Mouse (Mus musculus) layer of hippocampus, adult 18-20 months (tissue): ENCODE measurements around the gene Fance. TPM values are rescaled to one million over a fixed set of nuclear protein-coding genes. Genes with fewer than 3 reads are reported as not detected.

Source experiments
- DNase-seq, 2 experiments: peaks; one replicate each; pipeline ENCODE4 v3.0.0; 2022; ENCODE audit warnings: low spot score in 2 of 2
- total RNA-seq, 2 experiments: library from RNA; stranded (reverse); gene quantifications; 2 replicates each; pipeline ENCODE4 v1.2.3; 2021

Fance gene
- total RNA-seq, 2 experiments from 2014 or later = 22.8 to 26.0 TPM

DNA sequence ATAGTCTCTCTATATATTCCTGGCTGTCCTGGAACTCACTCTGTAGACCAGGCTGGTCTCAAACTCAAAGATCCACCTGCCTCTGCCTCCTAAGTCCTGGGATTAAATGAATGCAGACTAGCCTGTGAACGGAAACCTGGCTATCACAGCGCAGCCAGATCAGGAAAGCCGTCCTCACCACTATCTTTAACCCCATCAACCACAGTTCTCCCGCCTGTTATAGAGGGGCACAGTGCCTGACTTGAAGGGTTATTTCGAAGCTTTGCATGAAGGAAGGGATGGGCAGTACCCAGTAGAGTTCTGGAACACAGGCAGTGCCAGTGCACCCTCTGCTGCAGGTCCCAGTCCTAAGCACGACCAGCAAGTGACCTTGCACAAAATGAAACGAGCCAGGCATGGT, 22.0 kb upstream of the Fance start:
- no peak for DNase-seq

GRCm38 (mm10) chr17:28293716-28294115, 19.6 kb upstream of the Fance start:
- DNase-seq = no peak

- no peak for DNase-seq
Observed at GRCm38 (mm10) chr17:28294449-28295333, 18.6 kb upstream of the Fance start.

GRCm38 (mm10) chr17:28298888-28299287, 14.4 kb upstream of the Fance start:
- no peak for DNase-seq

DNA sequence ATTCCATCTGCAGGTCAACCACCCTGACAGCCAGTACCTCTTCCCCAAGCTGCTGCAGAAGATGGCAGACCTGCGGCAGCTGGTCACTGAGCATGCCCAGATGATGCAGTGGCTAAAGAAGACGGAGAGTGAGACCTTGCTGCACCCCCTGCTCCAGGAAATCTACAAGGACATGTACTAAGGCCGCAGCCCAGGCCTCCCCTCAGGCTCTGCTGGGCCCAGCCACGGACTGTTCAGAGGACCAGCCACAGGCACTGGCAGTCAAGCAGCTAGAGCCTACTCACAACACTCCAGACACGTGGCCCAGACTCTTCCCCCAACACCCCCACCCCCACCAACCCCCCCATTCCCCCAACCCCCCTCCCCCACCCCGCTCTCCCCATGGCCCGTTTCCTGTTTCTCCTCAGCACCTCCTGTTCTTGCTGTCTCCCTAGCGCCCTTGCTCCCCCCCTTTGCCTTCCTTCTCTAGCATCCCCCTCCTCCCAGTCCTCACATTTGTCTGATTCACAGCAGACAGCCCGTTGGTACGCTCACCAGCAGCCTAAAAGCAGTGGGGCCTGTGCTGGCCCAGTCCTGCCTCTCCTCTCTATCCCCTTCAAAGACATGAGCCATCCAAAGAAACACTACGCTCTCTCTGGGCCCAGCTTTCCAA, 13.5 kb upstream of the Fance start:
- DNase-seq = no peak

DNA sequence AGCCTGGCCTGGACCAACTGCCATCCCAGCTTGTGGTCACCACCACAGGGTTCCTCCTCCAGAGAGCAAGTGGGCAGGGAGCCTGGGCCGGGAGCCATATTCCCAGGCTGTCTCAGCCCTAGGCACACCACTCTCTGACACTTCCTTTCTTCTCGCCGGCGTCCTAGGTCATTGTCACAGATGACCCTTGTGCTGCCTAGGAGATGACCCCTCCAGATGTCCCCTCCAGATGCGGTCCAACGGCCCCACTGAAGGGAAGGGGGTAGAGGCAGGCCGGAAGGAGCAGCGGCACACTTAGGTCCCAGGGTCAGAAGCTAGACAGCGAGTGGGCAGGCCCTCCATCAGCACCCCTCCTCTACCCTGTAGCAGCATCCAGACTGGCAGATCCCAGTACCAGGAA, 13.0 kb upstream of the Fance start:
- DNase-seq = no peak

DNA sequence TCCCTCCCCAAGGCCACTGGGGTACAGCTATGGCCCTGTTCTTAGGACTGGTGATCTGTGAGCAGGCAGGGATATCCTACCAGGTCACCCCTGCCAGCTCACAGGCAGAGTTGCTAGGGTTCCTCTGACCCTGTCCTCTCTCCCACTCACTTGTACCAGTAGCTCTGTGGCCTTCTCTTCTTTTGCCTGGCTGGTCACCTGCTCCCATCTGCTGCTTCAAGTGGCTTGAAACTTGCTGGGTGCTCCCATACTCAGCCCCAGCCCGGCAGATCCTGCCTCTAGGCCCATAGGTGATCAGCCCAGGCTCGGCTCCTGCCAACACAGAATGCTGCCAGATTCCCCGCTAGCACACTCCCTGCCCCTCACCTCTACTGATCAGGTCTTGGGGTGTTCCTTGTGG, 12.5 kb upstream of the Fance start:
- DNase-seq = no peak

- no peak for DNase-seq
Observed at GRCm38 (mm10) chr17:28305172-28305571, 8.1 kb upstream of the Fance start.

DNA sequence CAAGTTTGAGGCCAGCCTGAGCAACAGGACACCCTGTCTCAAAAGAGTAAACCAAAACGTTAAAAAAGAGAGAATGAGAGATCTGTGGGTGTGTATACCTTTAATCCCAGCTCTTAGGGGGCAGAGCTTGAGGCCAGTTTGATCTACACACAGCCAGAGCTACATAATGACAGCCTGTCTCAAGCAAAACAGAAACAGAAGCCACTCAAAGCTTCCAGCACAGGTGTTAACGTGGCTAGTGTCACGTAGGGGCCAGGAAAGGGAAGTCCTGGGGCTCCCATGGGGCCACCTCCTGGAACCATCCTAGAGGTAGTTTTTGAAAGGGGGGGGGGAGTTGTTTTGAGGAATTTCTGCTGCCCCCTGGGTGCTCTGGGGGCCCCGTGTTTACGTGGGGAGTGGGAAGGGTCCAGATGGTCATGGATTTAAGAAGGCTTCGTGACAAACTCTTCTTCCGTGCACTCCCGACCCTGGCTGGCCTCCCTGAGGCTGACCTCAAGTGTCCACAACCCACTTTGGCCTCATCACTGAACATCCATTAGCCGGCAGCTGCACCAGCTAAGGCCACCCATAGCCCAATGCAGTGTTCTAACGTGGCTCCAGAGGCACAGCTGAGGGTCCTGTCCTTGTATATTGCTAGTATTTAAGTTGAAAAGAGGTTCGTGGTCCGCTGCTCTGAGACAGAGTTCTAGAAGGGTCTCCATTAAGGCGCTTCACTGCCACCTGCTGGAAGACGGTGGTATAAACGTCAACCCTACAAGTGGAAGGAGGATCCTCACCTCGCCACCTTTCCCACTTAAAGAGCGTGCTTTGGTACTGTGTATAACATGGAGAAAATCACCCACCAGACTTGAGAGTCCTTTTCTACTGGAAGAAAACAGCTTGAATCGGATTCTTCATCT, 4.8 kb upstream of the Fance start:
- peak; percentile 73 to 93 for DNase-seq

GRCm38 (mm10) chr17:28310831-28311230, 2.5 kb upstream of the Fance start:
- DNase-seq = no peak

- DNase-seq = no peak
Observed at GRCm38 (mm10) chr17:28311366-28312132, 1.8 kb upstream of the Fance start.

- DNase-seq = no peak
Observed at GRCm38 (mm10) chr17:28312232-28313211, 797 bp upstream of the Fance start.

GRCm38 (mm10) chr17:28313880-28314225, 534 bp downstream of the Fance start:
- no peak for DNase-seq

GRCm38 (mm10) chr17:28315611-28316160, 2.4 kb downstream of the Fance start:
- DNase-seq = no peak

DNA sequence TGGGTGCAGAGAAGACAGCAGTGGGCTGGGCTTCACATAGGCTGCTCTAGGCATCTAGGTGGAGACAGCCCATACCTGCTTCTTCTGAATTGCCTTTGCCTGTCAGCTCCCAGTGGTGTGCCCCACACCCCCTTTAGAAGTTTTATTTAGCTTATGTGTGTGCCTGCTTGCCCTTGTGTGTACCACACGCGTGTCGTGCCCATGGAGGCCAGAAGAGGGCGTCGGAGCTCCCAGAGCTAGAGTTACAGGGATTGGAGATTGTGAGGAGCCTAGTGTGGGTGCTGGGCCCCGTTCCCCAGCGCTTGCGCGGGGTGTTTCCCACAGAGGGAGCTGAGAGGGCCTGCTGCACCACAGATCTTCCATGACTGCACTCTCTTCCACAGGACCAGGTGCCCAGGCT, 3.2 kb downstream of the Fance start:
- DNase-seq = no peak

DNA sequence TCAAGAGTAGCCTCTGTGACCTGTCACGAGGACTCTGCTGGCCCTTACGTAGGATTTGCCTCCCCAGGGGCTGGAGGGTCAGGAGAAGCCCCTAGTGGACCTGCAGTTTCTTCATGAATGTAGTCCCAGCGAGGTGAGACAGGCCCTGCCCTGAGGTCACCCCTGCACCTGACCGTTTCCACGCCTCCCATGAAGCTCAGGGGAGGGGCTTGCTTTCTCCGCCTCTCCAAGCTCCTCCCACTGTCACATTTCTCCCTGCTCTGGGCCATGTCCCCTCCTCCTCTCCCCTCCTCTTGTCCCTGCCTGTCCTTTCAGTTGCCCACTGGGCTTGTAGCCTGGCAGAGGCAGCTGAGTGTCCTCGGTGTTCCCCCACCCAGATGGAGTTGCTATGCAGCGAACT, 3.8 kb downstream of the Fance start:
- no peak for DNase-seq

DNA sequence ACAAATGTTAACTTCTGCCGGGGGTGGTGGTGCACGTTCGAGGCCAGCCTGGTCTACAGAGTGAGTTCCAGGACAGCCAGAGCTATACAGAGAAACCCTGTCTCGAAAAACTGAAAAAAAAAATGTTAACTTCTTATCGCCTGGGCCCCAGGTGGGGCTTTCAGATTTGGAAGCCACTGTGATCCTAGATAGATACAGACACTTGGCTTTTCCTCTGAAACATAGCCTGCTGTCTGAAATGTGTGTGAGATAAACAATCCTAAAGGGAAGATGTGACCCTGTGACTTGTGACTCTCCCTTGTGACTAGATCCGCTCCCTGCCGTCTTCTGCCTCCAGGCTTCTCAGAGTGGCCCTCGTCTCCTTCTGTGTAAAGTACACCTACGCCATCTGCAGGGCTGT, 4.4 kb downstream of the Fance start:
- no peak for DNase-seq

- DNase-seq = peak in 1 of 2 experiments; percentile 48
Observed at GRCm38 (mm10) chr17:28321700-28322099, 8.4 kb downstream of the Fance start.

DNA sequence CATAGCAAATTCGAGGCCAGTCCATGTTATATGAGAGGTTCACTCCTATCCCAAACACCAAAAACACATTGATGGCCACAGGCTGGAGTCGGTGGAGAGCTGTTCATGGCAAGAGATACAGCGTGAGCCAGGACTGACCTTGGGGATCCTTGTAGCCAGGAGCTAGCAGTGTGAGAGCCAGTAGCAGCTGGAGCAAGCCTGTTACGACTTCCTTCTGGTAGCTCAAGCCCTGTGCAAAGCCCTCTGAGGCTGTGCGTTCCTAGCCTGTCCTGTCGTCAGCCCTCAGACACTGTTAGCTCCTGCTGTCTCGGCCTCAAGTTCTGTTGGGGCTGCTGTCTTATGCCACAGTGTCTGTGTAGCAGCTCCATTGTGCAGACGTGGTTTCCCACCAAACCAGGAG, 10.5 kb downstream of the Fance start:
- no peak for DNase-seq
